Mouse (Mus musculus) urinary bladder, postnatal 14 days (tissue): ENCODE measurements around the gene Spag17.

Experiments
- DNase-seq: peaks from one replicate; pipeline ENCODE4 v3.0.0; 2021; ENCODE audit warnings: low spot score

The Spag17 gene

DNA sequence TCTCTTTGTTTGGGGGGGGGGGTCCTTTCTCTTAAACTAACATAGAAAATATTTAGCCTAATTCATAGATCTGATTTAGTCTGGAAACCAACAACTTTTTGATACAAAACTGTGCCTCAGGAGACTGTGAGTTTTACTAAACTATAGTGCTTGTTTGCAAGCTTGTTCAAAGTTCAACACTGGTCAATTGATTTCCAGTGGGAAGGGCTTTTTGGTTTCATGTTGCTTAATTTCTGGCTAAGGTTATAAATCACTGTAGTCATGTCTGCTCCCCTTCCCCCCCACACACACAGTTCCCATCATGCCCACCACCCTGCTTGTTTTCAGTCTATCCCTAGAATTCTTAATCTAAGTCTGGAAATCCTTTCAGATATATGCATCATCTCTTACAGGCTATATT is 279.8 kb downstream of the Spag17 start:
- no peak for DNase-seq

DNA sequence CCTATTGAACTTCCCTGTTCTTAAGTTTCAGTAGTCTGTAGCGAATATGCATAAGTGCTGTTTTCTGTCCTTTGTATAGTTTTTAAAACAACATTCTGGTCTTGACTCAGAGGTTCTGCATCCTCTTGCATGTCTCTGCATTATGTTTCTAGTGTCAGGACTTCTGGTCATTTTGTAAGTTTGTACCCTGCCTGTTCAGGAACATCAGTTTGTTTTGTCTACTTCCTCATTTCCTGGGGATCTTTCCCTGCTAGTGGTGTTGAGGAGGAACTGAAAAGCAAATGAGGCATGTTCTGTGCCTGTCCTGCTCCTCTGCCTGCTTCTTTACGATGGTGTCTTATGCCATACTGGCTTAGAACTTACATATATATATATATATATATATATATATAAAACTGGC is 290.8 kb downstream of the Spag17 start:
- no peak for DNase-seq

DNA sequence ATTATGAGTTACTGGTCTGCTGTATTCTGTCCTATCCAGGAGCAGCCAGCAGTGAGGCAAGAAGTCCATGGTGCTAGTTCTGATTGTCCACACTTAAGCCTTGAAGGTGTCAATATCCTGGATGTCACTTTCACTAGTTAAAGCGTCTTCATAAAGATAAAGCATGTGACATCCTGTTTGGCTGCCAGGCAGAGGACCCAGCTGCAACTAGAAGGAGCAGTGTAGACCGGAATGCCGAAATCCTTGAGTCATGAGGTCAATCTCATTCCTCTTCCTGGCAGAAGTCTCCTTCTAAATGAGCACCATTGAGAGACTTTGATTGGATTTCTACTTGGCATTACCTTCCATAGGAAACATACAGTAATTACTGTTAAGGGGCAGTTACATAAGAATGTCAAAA is 295.3 kb downstream of the Spag17 start:
- DNase-seq: no peak

DNA sequence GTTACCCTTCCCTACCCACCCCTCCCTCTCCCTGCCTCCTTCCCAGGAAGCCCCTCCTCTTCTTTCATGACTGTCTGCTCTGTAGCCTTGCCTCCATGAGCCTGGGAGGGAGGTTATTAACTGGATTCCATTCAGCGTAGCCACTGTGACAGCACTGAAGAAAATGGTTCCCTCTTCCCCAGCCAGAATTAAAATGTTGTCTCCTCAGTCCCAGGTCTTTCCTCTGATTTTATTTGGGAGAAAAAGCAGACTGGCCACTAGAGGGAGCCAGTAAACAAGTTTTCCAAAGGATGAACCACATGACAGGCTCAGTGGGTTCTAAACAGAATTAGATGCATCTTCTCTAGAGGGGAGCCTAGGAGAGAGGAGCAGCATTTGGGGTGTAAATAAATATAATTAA is 304.2 kb downstream of the Spag17 start:
- peak; percentile 69 for DNase-seq

DNA sequence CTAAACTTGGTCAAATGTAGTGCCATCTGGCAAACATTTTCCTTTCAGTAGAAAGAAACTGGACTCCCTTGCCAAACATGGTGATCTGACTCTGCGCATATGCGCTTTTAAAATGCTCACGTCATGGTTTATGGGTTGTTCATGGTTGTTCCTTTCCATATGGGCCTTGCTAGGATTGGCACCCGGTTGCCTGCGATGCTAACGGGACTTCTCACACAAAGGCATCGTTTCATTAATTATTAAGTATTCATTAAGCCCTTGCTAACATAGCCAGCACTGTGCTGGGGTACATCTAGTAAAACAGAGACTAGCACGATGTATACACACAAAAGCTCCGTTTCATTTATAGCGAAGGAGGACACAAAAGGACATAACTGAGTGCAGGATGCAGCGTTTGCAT is 304.7 kb downstream of the Spag17 start:
- no peak for DNase-seq
